Mouse (Mus musculus): ENCODE data around the gene Glis2.

Gene Glis2

GRCm38 (mm10) chr16:4665726-4666125 lies 71.2 kb downstream of the Glis2 start:
- DNase-seq, result no peak

GRCm38 (mm10) chr16:4667190-4667808 lies 72.8 kb downstream of the Glis2 start:
- DNase-seq, result peak; percentile 94

GRCm38 (mm10) chr16:4670317-4670716 lies 75.8 kb downstream of the Glis2 start:
- no peak for DNase-seq

DNA sequence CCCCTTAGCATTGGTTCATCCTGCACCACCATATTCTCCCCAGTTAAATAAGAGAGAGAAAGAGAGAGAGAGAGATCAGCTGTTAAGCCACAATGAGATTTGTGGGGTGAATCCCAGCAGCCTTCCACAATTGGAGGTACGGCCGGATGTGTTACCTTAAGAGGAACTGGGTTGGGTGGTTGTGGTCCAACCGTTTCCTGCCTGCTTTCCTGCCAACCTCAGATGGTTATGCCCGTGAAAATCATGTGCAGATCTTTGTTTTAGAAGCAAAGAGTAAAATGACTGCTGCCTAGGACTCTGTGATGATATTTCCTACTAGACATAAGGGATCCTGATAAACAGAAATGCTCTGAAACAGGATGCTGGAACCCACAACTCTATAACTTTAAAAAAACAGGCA lies 79.6 kb downstream of the Glis2 start:
- DNase-seq, result no peak
